Mouse (Mus musculus) neural tube, embryonic 11.5 days (tissue): ENCODE measurements around the gene Gm7361. TPM values are rescaled to one million over a fixed set of nuclear protein-coding genes. Genes with fewer than 3 reads are reported as not detected.

Source experiments
- ATAC-seq: fragments of 200-750 bp; cut with Nextera tagmentation; 2 replicates; pipeline ENCODE4 v1.8.0; 2017; ENCODE audit warnings: moderate number of reproducible peaks, mild to moderate bottlenecking, moderate TSS enrichment, moderate library complexity; ENCODE audit not compliant: insufficient read depth, low FRiP score, low TSS enrichment
- DNase-seq: peaks from one replicate; pipeline ENCODE4 v3.0.0-alpha.2; 2015; ENCODE audit warnings: low spot score
- H3K27ac ChIP-seq: fragments of 300-500 bp; sonication (generic); 2 replicates; pipeline ENCODE4 v1.5.1; 2014; ENCODE audit warnings: low read depth, mild to moderate bottlenecking, low read length
- H3K27me3 ChIP-seq: fragments of 300-500 bp; sonication (generic); 2 replicates; pipeline ENCODE4 v1.6.1; 2014; ENCODE audit warnings: mild to moderate bottlenecking, low read length, mixed read lengths; ENCODE audit not compliant: control insufficient read depth, insufficient read depth
- H3K36me3 ChIP-seq: fragments of 300-500 bp; sonication (generic); 2 replicates; pipeline ENCODE4 v1.6.1; 2014; ENCODE audit warnings: mild to moderate bottlenecking, low read length, moderate library complexity, mixed read lengths; ENCODE audit not compliant: control insufficient read depth, insufficient read depth
- H3K4me1 ChIP-seq: fragments of 300-500 bp; sonication (generic); 2 replicates; pipeline ENCODE4 v1.6.1; 2014; ENCODE audit warnings: low read length, mixed read lengths; ENCODE audit not compliant: control insufficient read depth, insufficient read depth
- H3K4me2 ChIP-seq: fragments of 300-500 bp; sonication (generic); 2 replicates; pipeline ENCODE4 v1.6.1; 2014; ENCODE audit warnings: low read depth, mild to moderate bottlenecking, moderate library complexity
- H3K4me3 ChIP-seq: fragments of 300-500 bp; sonication (generic); 2 replicates; pipeline ENCODE4 v1.5.1; 2014; ENCODE audit warnings: low read depth, low read length
- H3K9ac ChIP-seq: fragments of 300-500 bp; sonication (generic); 2 replicates; pipeline ENCODE4 v1.6.1; 2014; ENCODE audit warnings: mild to moderate bottlenecking, low read length
- H3K9me3 ChIP-seq: fragments of 300-500 bp; sonication (generic); 2 replicates; pipeline ENCODE4 v1.6.1; 2016; ENCODE audit warnings: low read length; ENCODE audit not compliant: control insufficient read depth
- WGBS: fragments of 180-500 bp; shearing (Covaris S2); extraction: QIAGEN DNeasy Blood & Tissue Kit; methylation state at CpG from one replicate; pipeline ENCODE4 v1.1.7; 2014; 5-methylcytosine and 5-hydroxymethylcytosine counted together
- polyA plus RNA-seq: library from polyadenylated mRNA; unstranded; fragments of >200 nt; fragmentation: Nextera tagmentation; extraction: Ambion mirVana; gene quantifications from 2 replicates; pipeline ENCODE4 v1.2.1, GENCODE M21; 2014

Gene Gm7361
- polyA plus RNA-seq, 1 experiment from 2014 or later = not detected

DNA sequence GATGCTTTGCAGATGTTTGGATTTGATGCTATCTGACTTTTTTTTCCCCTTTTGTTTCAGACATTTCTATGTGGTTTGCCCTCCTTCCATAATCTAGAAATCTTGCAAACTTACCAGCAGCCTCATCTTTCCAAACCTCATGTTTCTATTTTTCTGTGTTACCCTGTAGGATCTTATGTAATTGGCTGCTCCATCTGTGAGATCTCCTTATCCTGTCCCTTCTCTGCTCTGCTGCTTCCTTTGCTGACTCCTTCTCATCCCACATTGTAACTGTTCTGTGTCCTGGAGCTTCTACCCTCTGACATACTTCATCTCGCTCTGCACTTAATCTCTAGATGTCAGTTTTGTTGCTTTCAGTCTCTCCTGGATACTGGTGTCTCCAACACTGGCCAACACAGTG is 35.8 kb downstream of the Gm7361 start:
- 90% methylated on average over 1 of the region's 1 CpGs for WGBS
- no peaks in the 10 kb centered on the region for H3K4me1 ChIP-seq
- no peak overlapping the region for H3K4me2 ChIP-seq
- no peaks in the 10 kb centered on the region for H3K36me3 ChIP-seq
- H3K4me3 ChIP-seq = no peak overlapping the region
- ATAC-seq (no peak), DNase-seq (no peak)
- H3K27ac ChIP-seq = no peak overlapping the region
- no peak overlapping the region for H3K9ac ChIP-seq
- no peaks in the 10 kb centered on the region for H3K27me3 ChIP-seq
- no peaks in the 10 kb centered on the region for H3K9me3 ChIP-seq

Other genes starting within 250 kb of the Gm7361 start
- not detected in 2 replicates for gene Gm5862, start 234.8 kb upstream of the Gm7361 start, polyA plus RNA-seq
- gene Speer4a, start 218.1 kb upstream of the Gm7361 start, polyA plus RNA-seq = not detected in 2 replicates
- gene Gm7347, start 199.1 kb upstream of the Gm7361 start, polyA plus RNA-seq = not detected in 2 replicates
- not detected in 2 replicates for gene Gm10471, start 168.4 kb upstream of the Gm7361 start, polyA plus RNA-seq
- gene 5031410I06Rik, start 152.3 kb upstream of the Gm7361 start, polyA plus RNA-seq = not detected in 2 replicates
- not detected in 2 replicates for gene Gm10220, start 136.3 kb upstream of the Gm7361 start, polyA plus RNA-seq